Mouse (Mus musculus): ENCODE results near the gene Ppil6. TPM values are rescaled to one million over a fixed set of nuclear protein-coding genes. Genes with fewer than 3 reads are reported as not detected.

Gene Ppil6
- polyA plus RNA-seq, 1 experiment from 2014 or later = 3.1 TPM

DNA sequence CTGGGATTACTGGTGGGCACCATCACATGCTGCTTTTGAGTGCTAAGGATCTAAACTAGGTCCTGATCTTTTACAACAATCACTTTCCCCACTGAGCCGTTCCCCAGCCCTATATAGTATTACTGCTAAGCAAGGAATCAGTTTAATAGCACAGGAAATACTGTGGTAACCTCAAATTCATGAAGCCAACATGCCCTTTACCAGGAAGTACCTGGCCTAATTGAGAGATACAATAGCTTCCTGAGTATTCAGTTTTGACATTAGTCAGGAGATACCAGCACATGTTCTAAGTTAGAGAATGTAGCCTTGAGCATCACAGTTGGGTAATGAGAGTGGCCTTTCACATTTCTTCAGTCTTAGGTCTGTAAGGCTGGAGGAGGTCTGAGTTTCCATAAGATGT lies 46.5 kb downstream of the Ppil6 start:
- H3K4me3 ChIP-seq (ENCODE audit: low read length) = no peak overlapping the region
- H3K27ac ChIP-seq (ENCODE audit: low read depth, low read length) = no peak overlapping the region
- peaks cover 28% of the 10 kb centered on the region for H3K36me3 ChIP-seq (ENCODE audit: control insufficient read depth, insufficient read depth, low read length)

DNA sequence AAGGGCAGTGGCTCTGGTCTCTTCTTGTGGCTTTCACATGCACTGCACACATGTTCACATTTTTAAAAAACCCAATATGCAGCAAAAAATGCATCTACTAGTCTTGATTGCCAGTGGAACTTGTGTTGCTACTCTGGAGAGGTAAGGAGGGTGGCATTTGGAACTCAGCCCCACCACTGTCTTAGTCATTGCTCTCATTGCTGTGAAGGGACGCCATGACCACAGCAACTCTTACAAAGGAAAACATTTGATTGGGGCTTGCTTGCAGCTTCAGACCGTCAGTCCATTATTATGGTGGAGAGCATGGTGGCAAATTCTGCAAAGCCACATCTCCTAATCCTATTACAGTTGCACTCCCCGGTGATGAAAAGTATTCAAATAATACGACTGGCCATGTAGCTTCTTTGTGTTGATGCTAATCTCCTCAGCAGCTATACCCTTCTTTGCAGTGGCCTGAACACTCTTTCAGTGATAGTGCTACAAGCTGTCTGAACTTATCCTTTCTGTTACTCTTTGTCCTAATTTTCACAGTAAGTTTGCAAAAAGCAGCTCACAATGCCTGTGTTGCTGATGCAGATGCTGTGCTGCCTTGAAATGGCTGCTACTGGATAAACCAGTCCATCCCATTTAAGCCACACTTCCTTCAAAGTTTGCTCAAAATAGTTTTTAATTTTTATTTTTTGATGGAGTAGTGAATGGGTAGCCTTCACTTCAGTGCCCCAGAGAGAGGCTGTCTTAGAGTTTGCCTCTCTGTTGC lies 47.2 kb downstream of the Ppil6 start:
- Histone ChIP-seq H3K9me3 (ENCODE audit: control insufficient read depth, low read length) (no peaks in the 10 kb centered on the region), H3K4me3 (ENCODE audit: low read length) (no peak overlapping the region), H3K4me2 (replicated peaks; ENCODE audit: low read depth, low read length) (no peak overlapping the region), H3K27me3 (ENCODE audit: control insufficient read depth, insufficient read depth, low read length) (no peaks in the 10 kb centered on the region), H3K9ac (ENCODE audit: low read depth, low read length) (no peak overlapping the region), H3K4me1 (ENCODE audit: control insufficient read depth, insufficient read depth, low read length) (no peaks in the 10 kb centered on the region), H3K27ac (ENCODE audit: low read depth, low read length) (no peak overlapping the region), H3K36me3 (ENCODE audit: control insufficient read depth, insufficient read depth, low read length) (peaks cover 24% of the 10 kb centered on the region)
- no peak for ATAC-seq (ENCODE audit: low FRiP score, low TSS enrichment)
- WGBS = 96% methylated on average over 4 of the region's 4 CpGs

More for the DNA sequence above, 46.5 kb downstream of the Ppil6 start:
- no peaks in the 10 kb centered on the region for H3K9me3 ChIP-seq (ENCODE audit: control insufficient read depth, low read length)
- H3K4me2 ChIP-seq (replicated peaks; ENCODE audit: low read depth, low read length) = no peak overlapping the region
- no peaks in the 10 kb centered on the region for H3K27me3 ChIP-seq (ENCODE audit: control insufficient read depth, insufficient read depth, low read length)
- no peak for ATAC-seq (ENCODE audit: low FRiP score, low TSS enrichment)
- WGBS = 86% methylated on average over 1 of the region's 1 CpGs
- H3K4me1 ChIP-seq (ENCODE audit: control insufficient read depth, insufficient read depth, low read length) = no peaks in the 10 kb centered on the region
- no peak overlapping the region for H3K9ac ChIP-seq (ENCODE audit: low read depth, low read length)

DNA sequence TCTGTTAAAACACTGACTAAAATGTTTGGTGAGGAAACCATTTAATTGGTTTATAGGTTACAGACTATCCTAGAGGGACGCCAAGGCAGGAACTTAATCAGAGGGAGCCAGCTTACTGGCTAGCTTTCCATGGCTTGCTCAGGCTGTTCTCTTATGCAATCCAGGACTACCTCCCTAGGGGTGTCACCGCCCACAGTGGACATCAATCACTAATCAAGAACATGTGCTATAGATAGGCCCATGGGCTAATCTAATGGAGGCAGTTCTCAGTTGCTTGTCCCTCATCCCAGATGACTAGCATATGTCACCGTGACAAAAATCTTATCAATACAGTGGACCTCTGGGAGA lies 47.7 kb downstream of the Ppil6 start:
- Histone ChIP-seq H3K9me3 (ENCODE audit: control insufficient read depth, low read length) (no peaks in the 10 kb centered on the region), H3K36me3 (ENCODE audit: control insufficient read depth, insufficient read depth, low read length) (peaks cover 18% of the 10 kb centered on the region; the same call in 1 of the 2 replicates), H3K4me1 (ENCODE audit: control insufficient read depth, insufficient read depth, low read length) (no peaks in the 10 kb centered on the region), H3K4me2 (replicated peaks; ENCODE audit: low read depth, low read length) (no peak overlapping the region), H3K27me3 (ENCODE audit: control insufficient read depth, insufficient read depth, low read length) (no peaks in the 10 kb centered on the region), H3K27ac (ENCODE audit: low read depth, low read length) (no peak overlapping the region), H3K4me3 (ENCODE audit: low read length) (no peak overlapping the region), H3K9ac (ENCODE audit: low read depth, low read length) (no peak overlapping the region)
- 95% methylated on average over 3 of the region's 3 CpGs for WGBS
- ATAC-seq (ENCODE audit: low FRiP score, low TSS enrichment) = no peak

DNA sequence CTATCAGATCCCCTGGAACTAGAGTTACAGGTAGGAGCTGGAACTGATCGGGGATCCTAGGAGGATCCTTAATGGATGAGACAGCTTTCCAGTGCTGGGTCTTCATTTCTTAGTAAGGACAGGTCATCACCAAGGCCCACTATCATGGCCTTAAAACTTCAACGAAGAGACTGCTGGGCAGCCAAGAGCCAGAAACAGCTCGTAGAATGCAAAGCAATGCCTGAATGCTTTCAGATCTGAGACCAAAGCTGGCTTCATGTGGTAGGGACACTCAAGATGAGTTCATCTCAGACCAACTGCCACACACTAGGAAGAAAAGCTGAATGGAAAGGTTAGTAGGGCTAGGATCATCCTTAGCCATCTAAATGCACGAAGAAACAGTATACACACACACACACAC lies 48.7 kb downstream of the Ppil6 start:
- Histone ChIP-seq H3K27me3 (ENCODE audit: control insufficient read depth, insufficient read depth, low read length) (no peaks in the 10 kb centered on the region), H3K36me3 (ENCODE audit: control insufficient read depth, insufficient read depth, low read length) (peaks cover 11% of the 10 kb centered on the region; the same call in 1 of the 2 replicates), H3K4me3 (ENCODE audit: low read length) (no peak overlapping the region), H3K9me3 (ENCODE audit: control insufficient read depth, low read length) (no peaks in the 10 kb centered on the region), H3K27ac (ENCODE audit: low read depth, low read length) (no peak overlapping the region), H3K4me1 (ENCODE audit: control insufficient read depth, insufficient read depth, low read length) (no peaks in the 10 kb centered on the region), H3K9ac (ENCODE audit: low read depth, low read length) (no peak overlapping the region), H3K4me2 (replicated peaks; ENCODE audit: low read depth, low read length) (no peak overlapping the region)
- no peak for ATAC-seq (ENCODE audit: low FRiP score, low TSS enrichment)
- 95% methylated on average over 4 of the region's 4 CpGs for WGBS

DNA sequence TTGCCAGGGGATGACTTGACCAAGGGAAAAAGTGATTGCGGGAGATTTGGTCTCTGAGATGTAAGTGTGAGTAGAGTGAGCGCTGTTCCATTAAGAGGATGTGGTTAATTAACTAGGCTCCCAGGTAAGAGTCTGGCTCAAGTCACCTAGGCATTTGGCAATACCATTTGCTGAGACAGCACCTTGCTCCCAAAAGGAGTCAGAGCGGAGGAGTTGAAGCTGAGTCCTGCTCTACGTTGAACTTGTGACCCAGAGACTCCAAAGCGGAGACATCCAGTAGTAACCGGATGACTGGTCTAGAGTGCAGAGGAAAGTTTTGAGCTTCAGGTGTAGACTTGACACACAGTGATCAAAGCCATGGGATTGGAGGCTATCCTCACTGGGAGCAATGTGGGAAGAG lies 51.8 kb downstream of the Ppil6 start:
- H3K4me3 ChIP-seq (ENCODE audit: low read length) = no peak overlapping the region
- WGBS = 90% methylated on average over 6 of the region's 6 CpGs
- ATAC-seq (ENCODE audit: low FRiP score, low TSS enrichment) = no peak

DNA sequence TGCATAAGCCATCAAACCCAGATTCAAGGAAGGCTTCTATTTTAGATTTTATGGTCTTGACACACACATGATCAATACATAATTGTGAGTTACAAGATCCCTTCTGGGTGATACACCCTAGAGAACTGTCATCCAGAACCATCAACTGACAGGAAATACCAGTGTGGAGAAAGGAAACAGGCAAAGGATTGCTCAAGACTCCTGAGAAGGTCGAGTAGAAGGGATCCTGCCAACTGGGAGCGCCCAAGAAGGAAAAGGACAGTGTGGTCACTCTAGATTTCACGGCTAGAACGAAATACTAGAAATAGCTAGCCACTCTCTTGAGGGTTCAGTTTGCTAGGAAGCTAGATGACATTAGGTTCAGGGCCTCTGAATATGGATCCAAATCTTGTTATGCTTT lies 53.2 kb downstream of the Ppil6 start:
- H3K4me3 ChIP-seq (ENCODE audit: low read length) = no peak overlapping the region
- H3K27ac ChIP-seq (ENCODE audit: low read depth, low read length) = no peak overlapping the region
- H3K27me3 ChIP-seq (ENCODE audit: control insufficient read depth, insufficient read depth, low read length) = no peaks in the 10 kb centered on the region
- no peak for ATAC-seq (ENCODE audit: low FRiP score, low TSS enrichment)
- no peak overlapping the region for H3K9ac ChIP-seq (ENCODE audit: low read depth, low read length)
- H3K4me2 ChIP-seq (replicated peaks; ENCODE audit: low read depth, low read length) = no peak overlapping the region
- no peaks in the 10 kb centered on the region for H3K4me1 ChIP-seq (ENCODE audit: control insufficient read depth, insufficient read depth, low read length)
- H3K9me3 ChIP-seq (ENCODE audit: control insufficient read depth, low read length) = no peaks in the 10 kb centered on the region
- H3K36me3 ChIP-seq (ENCODE audit: control insufficient read depth, insufficient read depth, low read length) = no peaks in the 10 kb centered on the region; the same call in 1 of the 2 replicates
- WGBS = 89% methylated on average over 4 of the region's 4 CpGs

More for the DNA sequence above, 51.8 kb downstream of the Ppil6 start:
- Histone ChIP-seq H3K9ac (ENCODE audit: low read depth, low read length) (no peak overlapping the region), H3K4me2 (replicated peaks; ENCODE audit: low read depth, low read length) (no peak overlapping the region), H3K27me3 (ENCODE audit: control insufficient read depth, insufficient read depth, low read length) (no peaks in the 10 kb centered on the region), H3K4me1 (ENCODE audit: control insufficient read depth, insufficient read depth, low read length) (no peaks in the 10 kb centered on the region), H3K9me3 (ENCODE audit: control insufficient read depth, low read length) (no peaks in the 10 kb centered on the region), H3K36me3 (ENCODE audit: control insufficient read depth, insufficient read depth, low read length) (no peaks in the 10 kb centered on the region; the same call in 1 of the 2 replicates), H3K27ac (ENCODE audit: low read depth, low read length) (no peak overlapping the region)

DNA sequence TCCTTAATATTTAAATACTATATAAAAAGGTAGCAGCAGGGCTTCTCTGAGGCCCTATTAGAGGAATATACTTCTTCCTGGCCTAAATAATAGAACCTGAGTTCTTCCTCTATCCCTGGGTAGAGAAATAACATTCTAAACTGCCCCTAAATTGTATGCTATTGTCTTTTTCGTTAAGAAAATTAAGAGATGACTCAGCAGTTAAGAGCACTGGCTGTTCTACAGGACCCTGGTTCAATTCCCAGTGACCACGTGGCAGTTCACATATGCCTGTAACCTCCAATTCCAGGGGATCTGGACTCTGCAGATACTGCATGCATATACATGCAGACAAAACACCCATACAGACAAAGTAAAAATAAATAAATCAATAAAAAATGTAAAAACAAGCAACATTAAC lies 53.6 kb downstream of the Ppil6 start:
- H3K4me1 ChIP-seq (ENCODE audit: control insufficient read depth, insufficient read depth, low read length) = no peaks in the 10 kb centered on the region
- WGBS = 69% methylated on average over 2 of the region's 2 CpGs

DNA sequence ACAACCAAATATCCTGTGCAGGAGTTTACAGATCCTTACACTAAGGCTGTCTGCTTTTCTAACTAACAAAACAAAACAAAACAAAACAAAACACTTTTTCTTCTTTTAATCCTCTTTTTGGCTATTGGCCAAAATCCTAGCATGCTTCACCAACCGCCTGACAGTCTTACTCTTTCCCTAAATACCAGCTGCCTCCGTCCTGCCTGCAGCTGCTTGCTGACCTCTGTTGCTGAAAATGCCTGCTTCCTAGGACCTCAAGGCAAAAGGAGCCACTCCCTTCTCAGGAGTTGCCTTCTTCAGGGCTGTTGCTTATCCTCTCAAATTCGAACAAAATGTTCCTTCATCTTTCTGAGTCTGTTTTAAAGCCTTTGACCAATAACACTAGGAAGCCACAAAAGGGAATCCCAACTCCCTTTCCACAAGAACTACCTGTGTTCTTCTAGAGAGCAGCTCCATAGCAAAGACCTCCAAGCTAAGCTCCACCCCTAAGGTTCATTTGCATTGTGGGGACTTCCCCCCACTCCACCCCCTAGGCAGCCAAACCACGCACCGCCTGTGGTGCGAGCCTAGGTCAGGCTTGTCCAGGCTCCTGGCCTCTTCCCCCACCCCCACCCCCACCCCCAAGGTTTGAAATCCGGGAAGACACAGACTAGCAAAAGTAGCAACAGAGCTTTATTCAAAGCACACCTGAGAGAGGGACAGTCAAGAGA lies 54.4 kb downstream of the Ppil6 start:
- H3K27ac ChIP-seq (ENCODE audit: low read depth, low read length) = no peak overlapping the region
- WGBS = 5% methylated on average over 7 of the region's 7 CpGs
- peaks cover 6% of the 10 kb centered on the region for H3K9me3 ChIP-seq (ENCODE audit: control insufficient read depth, low read length)
- H3K4me2 ChIP-seq (replicated peaks; ENCODE audit: low read depth, low read length) = no peak overlapping the region
- no peak for ATAC-seq (ENCODE audit: low FRiP score, low TSS enrichment)
- no peaks in the 10 kb centered on the region for H3K27me3 ChIP-seq (ENCODE audit: control insufficient read depth, insufficient read depth, low read length)
- no peak overlapping the region for H3K4me3 ChIP-seq (ENCODE audit: low read length)
- no peaks in the 10 kb centered on the region for H3K4me1 ChIP-seq (ENCODE audit: control insufficient read depth, insufficient read depth, low read length)
- no peaks in the 10 kb centered on the region for H3K36me3 ChIP-seq (ENCODE audit: control insufficient read depth, insufficient read depth, low read length)
- no peak overlapping the region for H3K9ac ChIP-seq (ENCODE audit: low read depth, low read length)

More for the DNA sequence above, 53.6 kb downstream of the Ppil6 start:
- Histone ChIP-seq H3K36me3 (ENCODE audit: control insufficient read depth, insufficient read depth, low read length) (no peaks in the 10 kb centered on the region; the same call in 1 of the 2 replicates), H3K4me2 (replicated peaks; ENCODE audit: low read depth, low read length) (no peak overlapping the region), H3K27me3 (ENCODE audit: control insufficient read depth, insufficient read depth, low read length) (no peaks in the 10 kb centered on the region), H3K9ac (ENCODE audit: low read depth, low read length) (no peak overlapping the region), H3K9me3 (ENCODE audit: control insufficient read depth, low read length) (no peaks in the 10 kb centered on the region), H3K27ac (ENCODE audit: low read depth, low read length) (no peak overlapping the region), H3K4me3 (ENCODE audit: low read length) (no peak overlapping the region)
- no peak for ATAC-seq (ENCODE audit: low FRiP score, low TSS enrichment)

DNA sequence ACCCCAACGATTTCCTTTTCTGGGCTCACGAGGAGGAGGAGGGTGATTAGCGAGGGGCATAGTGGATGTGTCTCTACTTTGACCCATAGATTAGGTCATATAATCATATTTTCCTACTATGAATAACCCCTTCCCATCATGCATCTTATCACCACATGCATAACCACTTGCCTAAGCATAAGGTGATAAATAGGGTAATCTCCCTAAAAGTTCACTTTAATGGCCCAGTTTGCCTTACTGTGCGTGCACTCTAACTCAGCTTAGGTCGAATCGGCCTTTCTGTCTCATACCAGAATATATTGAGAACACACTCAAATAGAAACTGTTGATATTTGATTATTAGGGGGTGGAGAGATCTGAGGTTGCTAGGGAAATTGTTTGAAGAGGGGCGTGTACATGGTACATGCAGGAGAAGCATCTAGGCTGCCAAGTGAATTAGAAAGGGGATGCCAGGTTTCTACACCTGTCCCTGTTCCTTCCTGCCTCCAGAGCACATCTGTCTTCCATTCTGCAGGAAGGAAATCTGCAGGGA lies 55.1 kb downstream of the Ppil6 start:
- Histone ChIP-seq H3K4me3 (ENCODE audit: low read length) (no peak overlapping the region), H3K4me1 (ENCODE audit: control insufficient read depth, insufficient read depth, low read length) (no peaks in the 10 kb centered on the region), H3K9me3 (ENCODE audit: control insufficient read depth, low read length) (peaks cover 6% of the 10 kb centered on the region), H3K9ac (ENCODE audit: low read depth, low read length) (no peak overlapping the region), H3K27ac (ENCODE audit: low read depth, low read length) (no peak overlapping the region), H3K27me3 (ENCODE audit: control insufficient read depth, insufficient read depth, low read length) (no peaks in the 10 kb centered on the region), H3K4me2 (replicated peaks; ENCODE audit: low read depth, low read length) (no peak overlapping the region), H3K36me3 (ENCODE audit: control insufficient read depth, insufficient read depth, low read length) (no peaks in the 10 kb centered on the region)
- ATAC-seq (ENCODE audit: low FRiP score, low TSS enrichment) = no peak
- WGBS = 58% methylated on average over 7 of the region's 7 CpGs
